Mouse (Mus musculus): Measurements from ENCODE around the gene Gm2004. TPM values are rescaled to one million over a fixed set of nuclear protein-coding genes. Genes with fewer than 3 reads are reported as not detected.

Gene Gm2004
- not detected in 2 replicates for polyA plus RNA-seq (2012; rRNA removed)

DNA sequence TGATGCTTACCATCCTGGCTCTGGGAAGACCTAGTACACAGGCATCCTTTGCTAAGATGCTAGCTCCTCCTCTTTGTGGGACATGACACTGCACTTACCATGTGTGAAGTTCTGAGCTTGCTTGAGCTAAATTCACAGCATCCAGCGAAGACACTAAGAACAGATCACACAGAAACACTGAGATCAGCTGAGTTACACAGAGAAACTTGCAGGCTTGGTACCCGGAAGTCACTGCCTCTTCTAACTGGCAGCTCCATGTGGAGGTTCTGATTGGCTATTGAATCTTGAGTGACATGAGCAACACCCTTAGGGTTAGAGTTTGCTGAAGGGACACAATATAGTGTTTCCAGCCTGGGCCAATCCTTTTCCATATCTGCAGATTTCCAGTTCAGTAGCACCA, at the start of gene Gm2004:
Gene Gm2004, minus strand, starts transcription at position 101 of the 400 bp plus-strand sequence.

Other genes starting within 250 kb of the Gm2004 start
- not detected in 2 replicates for gene Zfp966, start 218.7 kb downstream of the Gm2004 start, polyA plus RNA-seq (2012; rRNA removed)
- not detected in 2 replicates for gene Gm2026, start 184.5 kb downstream of the Gm2004 start, polyA plus RNA-seq (2012; rRNA removed)
- gene 2210418O10Rik, start 76.7 kb upstream of the Gm2004 start, polyA plus RNA-seq (2012; rRNA removed), result 0.02 and 0.03 TPM in 2 replicates
- not detected in 2 replicates for gene Gm11009, start 169.7 kb upstream of the Gm2004 start, polyA plus RNA-seq (2012; rRNA removed)

Data from stomach, adult 2 months (tissue).